Mouse (Mus musculus): Measurements from ENCODE around the gene Grin2b. TPM values are rescaled to one million over a fixed set of nuclear protein-coding genes. Genes with fewer than 3 reads are reported as not detected.

The Grin2b gene
- polyA plus RNA-seq, 1 experiment from 2014 or later = 4.3 TPM

GRCm38 (mm10) chr6:135976106-135976505 lies 197.2 kb downstream of the Grin2b start:
- Histone ChIP-seq H3K4me2 (replicated peaks) (no peak overlapping the region), H3K9me3 (no peaks in the 10 kb centered on the region), H3K9ac (no peak overlapping the region), H3K36me3 (no peaks in the 10 kb centered on the region), H3K4me1 (peaks cover 16% of the 10 kb centered on the region), H3K4me3 (no peak overlapping the region), H3K27me3 (no peaks in the 10 kb centered on the region), H3K27ac (no peak overlapping the region)
- WGBS = 55% methylated on average over 3 of the region's 3 CpGs
- no peak for ATAC-seq (ENCODE audit: low FRiP score, low read depth)

GRCm38 (mm10) chr6:135972481-135972880 lies 200.8 kb downstream of the Grin2b start:
- Histone ChIP-seq H3K4me2 (replicated peaks) (no peak overlapping the region), H3K27me3 (no peaks in the 10 kb centered on the region), H3K4me1 (peaks cover 24% of the 10 kb centered on the region), H3K27ac (no peak overlapping the region), H3K9me3 (no peaks in the 10 kb centered on the region), H3K4me3 (no peak overlapping the region), H3K36me3 (no peaks in the 10 kb centered on the region), H3K9ac (no peak overlapping the region)
- ATAC-seq (ENCODE audit: low FRiP score, low read depth) = no peak; the same call in 1 of the 2 replicates
- 36% methylated on average over 9 of the region's 9 CpGs for WGBS

GRCm38 (mm10) chr6:135971481-135971880 lies 201.8 kb downstream of the Grin2b start:
- Histone ChIP-seq H3K4me2 (replicated peaks) (no peak overlapping the region), H3K9me3 (no peaks in the 10 kb centered on the region), H3K27ac (no peak overlapping the region), H3K4me3 (no peak overlapping the region), H3K9ac (no peak overlapping the region), H3K27me3 (no peaks in the 10 kb centered on the region), H3K4me1 (peaks cover 24% of the 10 kb centered on the region), H3K36me3 (no peaks in the 10 kb centered on the region)
- ATAC-seq (ENCODE audit: low FRiP score, low read depth) = no peak
- 88% methylated on average over 4 of the region's 4 CpGs for WGBS

- no peak for ATAC-seq (ENCODE audit: low FRiP score, low read depth)
- Histone ChIP-seq H3K36me3 (no peaks in the 10 kb centered on the region), H3K4me3 (no peak overlapping the region), H3K9ac (no peak overlapping the region), H3K27me3 (no peaks in the 10 kb centered on the region), H3K27ac (no peak overlapping the region), H3K9me3 (no peaks in the 10 kb centered on the region), H3K4me1 (peaks cover 24% of the 10 kb centered on the region), H3K4me2 (replicated peaks) (no peak overlapping the region)
- WGBS = 41% methylated on average over 3 of the region's 3 CpGs
Observed at GRCm38 (mm10) chr6:135970716-135971318, 202.5 kb downstream of the Grin2b start.

- Histone ChIP-seq H3K4me1 (no peaks in the 10 kb centered on the region), H3K36me3 (no peaks in the 10 kb centered on the region), H3K9me3 (peaks cover 6% of the 10 kb centered on the region; the same call in 1 of the 2 replicates), H3K4me3 (no peak overlapping the region), H3K9ac (no peak overlapping the region), H3K27ac (no peak overlapping the region), H3K27me3 (no peaks in the 10 kb centered on the region), H3K4me2 (replicated peaks) (no peak overlapping the region)
- no peak for ATAC-seq (ENCODE audit: low FRiP score, low read depth)
- 65% methylated on average over 9 of the region's 9 CpGs for WGBS
Observed at GRCm38 (mm10) chr6:135961766-135962165, 211.5 kb downstream of the Grin2b start.

- no peak overlapping the region for H3K9ac ChIP-seq
- H3K4me1 ChIP-seq = no peaks in the 10 kb centered on the region
- no peak for ATAC-seq (ENCODE audit: low FRiP score, low read depth)
- H3K9me3 ChIP-seq = peaks cover 6% of the 10 kb centered on the region; the same call in 1 of the 2 replicates
- H3K27me3 ChIP-seq = no peaks in the 10 kb centered on the region
- WGBS = 84% methylated on average over 10 of the region's 10 CpGs
- no peak overlapping the region for H3K4me2 ChIP-seq (replicated peaks)
- H3K27ac ChIP-seq = no peak overlapping the region
- no peaks in the 10 kb centered on the region for H3K36me3 ChIP-seq
- no peak overlapping the region for H3K4me3 ChIP-seq
Observed at GRCm38 (mm10) chr6:135959629-135960028, 213.7 kb downstream of the Grin2b start.

GRCm38 (mm10) chr6:135951666-135952065 lies 221.6 kb downstream of the Grin2b start:
- Histone ChIP-seq H3K4me3 (no peak overlapping the region), H3K27ac (no peak overlapping the region), H3K4me1 (no peaks in the 10 kb centered on the region), H3K4me2 (replicated peaks) (no peak overlapping the region), H3K27me3 (no peaks in the 10 kb centered on the region), H3K36me3 (no peaks in the 10 kb centered on the region), H3K9me3 (no peaks in the 10 kb centered on the region), H3K9ac (no peak overlapping the region)
- ATAC-seq (ENCODE audit: low FRiP score, low read depth) = no peak
- WGBS = 85% methylated on average over 5 of the region's 5 CpGs

- H3K4me3 ChIP-seq = no peak overlapping the region
Observed at GRCm38 (mm10) chr6:135945511-135945910, 227.8 kb downstream of the Grin2b start.

GRCm38 (mm10) chr6:135944358-135944757 lies 229.0 kb downstream of the Grin2b start:
- Histone ChIP-seq H3K27ac (no peak overlapping the region), H3K36me3 (no peaks in the 10 kb centered on the region), H3K4me1 (0 out of 2 replicates have a peak, but pooled peaks cover 3% of the 10 kb centered on the region), H3K9ac (no peak overlapping the region), H3K4me3 (no peak overlapping the region), H3K27me3 (no peaks in the 10 kb centered on the region), H3K9me3 (no peaks in the 10 kb centered on the region), H3K4me2 (replicated peaks) (no peak overlapping the region)
- WGBS = 92% methylated on average over 5 of the region's 5 CpGs
- ATAC-seq (ENCODE audit: low FRiP score, low read depth) = no peak

More at GRCm38 (mm10) chr6:135945511-135945910, 227.8 kb downstream of the Grin2b start:
- Histone ChIP-seq H3K4me2 (replicated peaks) (no peak overlapping the region), H3K27me3 (no peaks in the 10 kb centered on the region), H3K9ac (no peak overlapping the region), H3K36me3 (no peaks in the 10 kb centered on the region), H3K9me3 (no peaks in the 10 kb centered on the region), H3K27ac (no peak overlapping the region), H3K4me1 (0 out of 2 replicates have a peak, but pooled peaks cover 3% of the 10 kb centered on the region)
- ATAC-seq (ENCODE audit: low FRiP score, low read depth) = no peak
- 81% methylated on average over 5 of the region's 5 CpGs for WGBS

- WGBS = 87% methylated on average over 6 of the region's 6 CpGs
- 0 out of 2 replicates have a peak, but pooled peaks cover 3% of the 10 kb centered on the region for H3K4me1 ChIP-seq
- H3K9ac ChIP-seq = no peak overlapping the region
- no peak overlapping the region for H3K4me2 ChIP-seq (replicated peaks)
- no peak overlapping the region for H3K27ac ChIP-seq
- no peaks in the 10 kb centered on the region for H3K27me3 ChIP-seq
- no peak for ATAC-seq (ENCODE audit: low FRiP score, low read depth)
- no peaks in the 10 kb centered on the region for H3K9me3 ChIP-seq
- H3K36me3 ChIP-seq = no peaks in the 10 kb centered on the region
- no peak overlapping the region for H3K4me3 ChIP-seq
Observed at GRCm38 (mm10) chr6:135943121-135943617, 230.1 kb downstream of the Grin2b start.

GRCm38 (mm10) chr6:135932924-135933323 lies 240.4 kb downstream of the Grin2b start:
- Histone ChIP-seq H3K4me2 (replicated peaks) (no peak overlapping the region), H3K9ac (no peak overlapping the region), H3K9me3 (no peaks in the 10 kb centered on the region), H3K27ac (no peak overlapping the region), H3K4me1 (peaks cover 17% of the 10 kb centered on the region), H3K4me3 (no peak overlapping the region), H3K36me3 (no peaks in the 10 kb centered on the region), H3K27me3 (0 out of 2 replicates have a peak, but pooled peaks cover 4% of the 10 kb centered on the region)
- WGBS = 82% methylated on average over 3 of the region's 3 CpGs
- no peak for ATAC-seq (ENCODE audit: low FRiP score, low read depth)

- Histone ChIP-seq H3K4me1 (peaks cover 17% of the 10 kb centered on the region), H3K36me3 (no peaks in the 10 kb centered on the region), H3K4me2 (replicated peaks) (no peak overlapping the region), H3K27ac (no peak overlapping the region), H3K27me3 (0 out of 2 replicates have a peak, but pooled peaks cover 4% of the 10 kb centered on the region), H3K4me3 (no peak overlapping the region), H3K9me3 (no peaks in the 10 kb centered on the region), H3K9ac (no peak overlapping the region)
- no peak for ATAC-seq (ENCODE audit: low FRiP score, low read depth)
- WGBS = 55% methylated on average over 6 of the region's 6 CpGs
Observed at GRCm38 (mm10) chr6:135932400-135932920, 240.9 kb downstream of the Grin2b start.
